Mouse (Mus musculus): ENCODE data around the gene Grid1. TPM values are rescaled to one million over a fixed set of nuclear protein-coding genes. Genes with fewer than 3 reads are reported as not detected.

Gene Grid1
- total RNA-seq (2023) = not detected

DNA sequence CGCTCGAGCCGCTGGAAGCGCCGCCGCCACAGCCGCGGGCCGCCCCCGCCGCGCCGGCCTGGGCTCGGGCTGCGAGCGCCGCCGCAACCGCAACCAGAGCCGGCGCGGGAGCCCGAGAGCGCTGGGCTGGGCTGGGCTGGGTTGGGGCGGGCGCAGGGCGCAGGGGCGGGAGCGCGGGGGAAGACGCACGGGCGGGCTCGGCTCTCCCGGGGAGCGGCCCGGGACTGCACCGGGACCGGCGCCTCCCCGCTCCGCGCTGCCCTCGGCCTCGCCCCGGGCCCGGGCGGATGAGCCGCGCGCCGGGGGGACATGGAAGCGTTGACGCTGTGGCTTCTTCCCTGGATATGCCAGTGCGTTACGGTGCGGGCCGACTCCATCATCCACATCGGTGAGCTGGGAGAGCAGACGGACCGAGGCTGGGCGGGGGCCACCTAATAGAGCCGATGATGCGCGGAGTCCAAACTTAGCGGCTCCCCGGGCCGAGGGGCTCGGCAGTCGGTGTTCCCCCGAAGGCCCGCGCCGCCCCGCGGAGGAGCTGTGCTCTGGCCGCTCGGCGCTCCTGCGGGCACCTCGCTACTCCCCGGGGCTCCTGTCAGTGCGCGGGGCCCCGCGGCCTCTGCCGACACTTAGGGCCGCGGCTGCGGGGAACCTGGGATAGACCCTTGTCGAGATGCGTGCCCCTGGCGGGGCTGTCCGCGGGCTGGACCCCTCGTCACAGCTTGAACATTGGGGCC lies at the start of gene Grid1:
TSS of gene Grid1 (plus strand) at position 190 of the 734 bp plus-strand sequence.

Other genes starting within 250 kb of the Grid1 start
- gene Ldb3, start 231.4 kb upstream of the Grid1 start, total RNA-seq (2023) = not detected
- gene Opn4, start 220.0 kb upstream of the Grid1 start, total RNA-seq (2023) = not detected
- gene Wapl, start 146.2 kb upstream of the Grid1 start, total RNA-seq (2023) = 86.6 TPM

Data from CD8-positive naive resting alpha-beta T cell, adult 57 days (primary cell).